Mouse (Mus musculus) CH12.LX (cell line): ENCODE measurements around the gene Gdap1l1.
"Not testable (repeated sequence)": the region's sequence is repeated elsewhere in the genome, so short reads cannot be mapped to it uniquely, and the experiment has no call there.

Experiments used
- CTCF ChIP-seq, 2 experiments: IDR thresholded peaks in 1 of 2; conservative IDR thresholded peaks in 1 of 2; 2 replicates each; pipeline ENCODE4 v1.5.1; 2011 to 2012; ENCODE audit warnings: low read depth in 2 of 2, low read length in 2 of 2, improper control_type of control experiment in 1 of 2, inconsistent platforms in 1 of 2, mild to moderate bottlenecking in 1 of 2, moderate library complexity in 1 of 2
- MAFK ChIP-seq: IDR thresholded peaks from 2 replicates; pipeline ENCODE4 v1.6.1; 2011; ENCODE audit warnings: low read length, improper control_type of control experiment; ENCODE audit not compliant: insufficient replicate concordance
- POLR2A ChIP-seq: IDR thresholded peaks from 2 replicates; pipeline ENCODE4 v1.6.1; 2011; ENCODE audit warnings: low read depth, mild to moderate bottlenecking, improper control_type of control experiment, low read length

- not testable (repeated sequence) for TF ChIP-seq CTCF (conservative IDR thresholded peaks at IDR 0.05 in 1 of 2, IDR thresholded peaks at IDR 0.05 in 1 of 2; ENCODE audit: low read depth in 2 of 2, low read length in 2 of 2); MAFK; POLR2A
Measured at GRCm38 (mm10) chr2:163461307-163461706, 23.0 kb downstream of the Gdap1l1 start.
